Mouse (Mus musculus) G1E (cell line): ENCODE data around the gene Bad. TPM values are rescaled to one million over a fixed set of nuclear protein-coding genes. Genes with fewer than 3 reads are reported as not detected.
"Not testable (repeated sequence)": the region's sequence is repeated elsewhere in the genome, so short reads cannot be mapped to it uniquely, and the experiment has no call there.

ENCODE experiments used
- ATAC-seq: 2 replicates; pipeline ENCODE4 v1.8.0; 2016; ENCODE audit warnings: mild to moderate bottlenecking; ENCODE audit not compliant: insufficient number of reproducible peaks, poor library complexity, low FRiP score, severe bottlenecking; ENCODE audit errors: extremely low read depth
- DNase-seq: peaks from one replicate; pipeline ENCODE4 v3.0.0; 2012; ENCODE audit warnings: low spot score
- H3K27me3 ChIP-seq: 2 replicates; pipeline ENCODE4 v1.6.1; 2012; ENCODE audit warnings: mild to moderate bottlenecking, low read length, inconsistent platforms; ENCODE audit not compliant: insufficient read depth
- H3K36me3 ChIP-seq: replicated peaks from 2 replicates; pipeline ENCODE3; 2012; ENCODE audit warnings: mild to moderate bottlenecking, inconsistent platforms
- H3K4me1 ChIP-seq: 2 replicates; pipeline ENCODE4 v1.6.1; 2012; ENCODE audit warnings: low read depth, low read length, inconsistent platforms, mixed read lengths; ENCODE audit not compliant: insufficient read depth
- H3K4me3 ChIP-seq: 2 replicates; pipeline ENCODE4 v1.5.1; 2012; ENCODE audit warnings: low read depth, mild to moderate bottlenecking, inconsistent platforms, low read length, moderate library complexity, mixed read lengths
- H3K9me3 ChIP-seq: replicated peaks from 2 replicates; pipeline ENCODE4 v1.6.1; 2012; ENCODE audit warnings: inconsistent platforms
- CTCF ChIP-seq: IDR thresholded peaks from 2 replicates; pipeline ENCODE4 v1.5.1; 2012; ENCODE audit warnings: low read depth, low read length, inconsistent platforms, mixed read lengths
- GATA1 ChIP-seq: IDR thresholded peaks from 2 replicates; pipeline ENCODE4 v1.6.1; 2012; ENCODE audit warnings: borderline replicate concordance, low read length, inconsistent platforms, mixed read lengths
- GATA2 ChIP-seq: IDR thresholded peaks from 2 replicates; pipeline ENCODE4 v1.6.1; 2012; ENCODE audit warnings: low read depth, low read length, inconsistent platforms, borderline replicate concordance
- POLR2AphosphoS5 ChIP-seq: IDR thresholded peaks from 2 replicates; pipeline ENCODE4 v1.6.1; 2012; ENCODE audit warnings: low read depth, low read length, inconsistent platforms; ENCODE audit not compliant: insufficient replicate concordance
- TAL1 ChIP-seq: conservative IDR thresholded peaks from 2 replicates; pipeline ENCODE4 v1.6.1; 2012; ENCODE audit warnings: low read depth, low read length, inconsistent platforms, mixed read lengths
- polyA plus RNA-seq: library from polyadenylated mRNA; stranded (reverse); fragments of >175 nt; gene quantifications from 2 replicates; pipeline ENCODE4 v1.2.3, GENCODE M21; 2012
- total RNA-seq, 2 experiments: library from RNA; stranded (forward) in 1 of 2; stranded (reverse) in 1 of 2; fragments of 200-1000 nt in 1 of 2; fragments of >200 nt in 1 of 2; fragmentation: Nextera tagmentation in 1 of 2; gene quantifications; 2 replicates each; pipeline ENCODE4 v1.2.3; 2014 to 2017

Gene Bad
- total and polyA plus RNA-seq, 3 experiments = 12.6 to 51.9 (median 50.7) TPM

DNA sequence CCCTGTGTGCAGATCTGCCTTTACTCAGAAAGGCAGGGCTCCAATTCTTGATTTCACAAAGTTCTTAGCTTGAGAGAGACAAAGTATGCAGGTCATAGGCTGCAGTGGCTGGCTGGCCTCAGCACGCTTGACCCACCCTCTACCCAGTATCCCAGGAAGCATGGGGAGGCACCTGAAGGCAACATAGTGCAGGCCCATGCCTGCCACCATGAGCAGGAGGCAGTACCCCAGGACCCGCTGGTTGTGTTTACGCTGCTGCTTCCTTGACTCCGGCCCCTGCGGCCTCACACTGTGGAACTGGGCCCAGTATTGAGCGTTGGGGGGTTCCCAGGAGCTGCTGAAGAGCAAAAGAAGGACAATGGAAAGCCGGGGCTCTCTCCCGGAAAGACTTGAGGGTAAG lies 47.6 kb downstream of the Bad start:
- no peak for DNase-seq
- no peak for TF ChIP-seq TAL1
- no peak for TF ChIP-seq GATA1
- no peak for TF ChIP-seq POLR2AphosphoS5
- TF ChIP-seq CTCF = no peak
- no peak for TF ChIP-seq GATA2
- no peak for ATAC-seq
- Histone ChIP-seq H3K4me3 (no peak overlapping the region), H3K36me3 (peaks cover 51% of the 10 kb centered on the region), H3K4me1 (peaks cover 63% of the 10 kb centered on the region), H3K9me3 (no peaks in the 10 kb centered on the region), H3K27me3 (no peaks in the 10 kb centered on the region)

DNA sequence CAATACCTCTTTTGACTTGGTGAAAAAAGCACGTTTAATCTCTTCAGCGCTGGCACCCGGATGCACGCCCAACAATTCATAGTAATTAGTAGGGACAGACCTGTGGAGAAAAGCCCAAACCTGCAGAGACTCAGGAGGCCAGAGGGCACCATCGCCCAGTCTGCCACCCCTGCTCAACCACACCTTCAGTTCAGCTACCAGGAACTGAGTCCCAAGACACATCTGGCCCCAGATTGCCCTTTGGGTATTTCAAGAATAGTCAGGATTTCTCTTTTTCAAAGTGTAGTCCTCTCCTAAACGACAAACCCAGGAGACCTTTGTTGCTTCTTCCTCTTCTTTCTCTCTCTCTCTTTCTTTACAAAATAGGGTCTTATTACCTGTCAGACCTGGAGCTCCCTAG lies 49.1 kb downstream of the Bad start:
- DNase-seq (no peak), ATAC-seq (no peak)
- H3K36me3 ChIP-seq = peaks cover 46% of the 10 kb centered on the region
- no peak for TF ChIP-seq CTCF
- H3K9me3 ChIP-seq = no peaks in the 10 kb centered on the region
- no peaks in the 10 kb centered on the region for H3K27me3 ChIP-seq
- no peak overlapping the region for H3K4me3 ChIP-seq
- H3K4me1 ChIP-seq = peaks cover 72% of the 10 kb centered on the region

DNA sequence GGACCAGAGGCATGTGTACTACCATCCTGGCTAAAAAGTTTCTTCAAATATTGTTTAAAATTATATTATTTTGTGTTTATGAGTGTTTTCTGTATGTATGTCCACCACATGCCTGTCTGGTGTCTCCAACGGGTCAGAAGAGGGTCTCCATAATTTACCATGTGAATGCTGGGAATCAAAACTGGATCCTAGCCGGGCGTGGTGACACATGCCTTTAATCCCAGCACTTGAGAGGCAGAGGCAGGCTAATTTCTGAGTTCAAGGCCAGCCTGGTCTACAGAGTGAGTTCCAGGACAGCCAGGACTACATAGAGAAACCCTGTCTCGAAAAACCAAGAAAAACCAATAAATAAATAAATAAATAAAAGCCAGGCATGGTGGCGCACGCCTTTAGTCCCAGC lies 49.5 kb downstream of the Bad start:
- H3K4me1 ChIP-seq = peaks cover 70% of the 10 kb centered on the region
- not testable (repeated sequence) for ATAC-seq, H3K9me3 ChIP-seq, H3K27me3 ChIP-seq, DNase-seq, H3K4me3 ChIP-seq
- H3K36me3 ChIP-seq = peaks cover 41% of the 10 kb centered on the region

DNA sequence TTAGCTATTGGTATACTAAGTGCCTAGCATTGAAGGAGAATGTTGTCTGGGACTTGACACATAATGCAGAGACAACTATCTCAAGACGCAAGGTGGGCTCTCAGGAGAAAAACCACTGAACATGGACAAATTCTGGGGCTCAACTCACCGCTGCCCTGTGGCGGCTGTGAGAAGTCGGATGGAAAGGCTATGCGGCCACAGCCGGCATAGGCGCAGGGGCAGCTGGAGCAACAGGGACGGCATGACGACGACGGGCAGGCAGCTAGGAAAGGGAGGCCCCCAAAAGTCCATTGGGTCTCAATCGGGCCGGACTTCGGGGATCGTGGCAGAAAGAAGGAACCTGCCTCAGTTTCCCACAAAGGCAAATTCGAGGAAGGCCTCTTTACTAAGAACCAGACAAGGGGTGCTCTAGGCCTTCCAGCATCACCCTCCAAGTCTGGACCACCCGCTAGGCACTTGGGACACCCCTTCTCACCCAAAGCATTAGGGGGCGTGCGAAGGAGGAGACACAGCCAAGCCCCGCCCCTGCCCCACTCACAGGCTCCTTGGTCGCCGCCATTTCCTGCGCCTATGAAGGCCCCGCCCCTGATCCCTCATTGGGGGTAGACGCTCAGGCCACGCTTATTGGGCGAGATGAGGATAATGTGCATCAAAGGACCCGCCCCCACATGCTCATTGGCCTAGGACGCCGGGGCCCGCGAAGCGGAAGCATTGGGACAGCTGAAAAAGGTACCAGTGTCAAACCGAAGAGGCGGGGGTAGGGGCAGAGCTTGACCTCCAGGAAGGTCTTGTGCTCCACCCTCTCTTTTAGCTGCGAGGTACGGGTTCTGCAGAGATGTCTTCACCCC lies 50.6 kb downstream of the Bad start, which contains the start of gene Dnajc4:
TSS of gene Dnajc4 (minus strand) at position 562 of the 848 bp plus-strand sequence.
- DNase-seq (peak; percentile 96), ATAC-seq (peak; percentile 95)
- Histone ChIP-seq H3K9me3 (no peaks in the 10 kb centered on the region), H3K27me3 (no peaks in the 10 kb centered on the region), H3K36me3 (peaks cover 38% of the 10 kb centered on the region), H3K4me3 (peak within 1 kb of the TSS; percentile 77), H3K4me1 (peaks cover 69% of the 10 kb centered on the region)
- TF ChIP-seq POLR2AphosphoS5 (no peak), TAL1 (no peak), CTCF (no peak), GATA1 (no peak), GATA2 (no peak)

DNA sequence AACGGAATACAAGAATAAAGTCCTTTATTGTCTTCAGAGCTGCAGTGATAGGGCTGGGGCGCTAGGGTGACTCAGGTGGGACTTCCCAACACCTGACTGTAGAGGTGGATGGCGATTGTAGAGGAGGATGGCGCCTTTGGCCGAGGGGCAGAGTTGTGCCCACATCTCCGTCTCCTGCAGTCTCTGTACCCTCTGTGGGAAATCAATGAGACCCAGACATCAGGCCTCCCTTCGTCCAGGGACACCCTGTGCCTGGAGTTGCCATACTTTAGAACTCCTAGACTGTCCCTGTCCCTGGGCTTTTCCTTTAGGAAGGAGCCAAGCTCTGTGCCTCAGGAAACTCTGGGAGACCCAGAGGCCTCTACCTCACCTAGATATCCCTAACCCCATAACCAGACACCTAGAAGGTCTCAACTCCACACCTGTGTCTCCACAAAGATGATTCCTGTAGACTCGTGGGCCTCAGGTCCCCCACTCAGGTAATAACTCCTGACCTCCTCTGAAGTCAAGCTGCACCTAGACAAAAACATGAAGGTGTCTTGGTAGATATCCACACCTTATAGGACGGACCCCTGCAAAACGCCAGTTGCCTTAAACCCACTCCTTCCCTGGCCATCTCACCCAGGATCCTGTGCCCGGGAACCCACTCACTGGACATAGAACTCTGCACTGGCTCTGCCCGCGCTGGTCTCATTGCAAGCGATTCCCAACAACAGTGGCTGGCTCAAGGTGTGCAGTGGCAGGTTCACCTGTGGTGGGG lies 51.5 kb downstream of the Bad start:
- Histone ChIP-seq H3K36me3 (peaks cover 48% of the 10 kb centered on the region), H3K27me3 (no peaks in the 10 kb centered on the region), H3K4me1 (peaks cover 67% of the 10 kb centered on the region), H3K9me3 (no peaks in the 10 kb centered on the region), H3K4me3 (peak overlapping the region; percentile 77)
- no peak for DNase-seq
- ATAC-seq = no peak
- TF ChIP-seq GATA2 (no peak), TAL1 (no peak), GATA1 (no peak), POLR2AphosphoS5 (no peak), CTCF (no peak)

DNA sequence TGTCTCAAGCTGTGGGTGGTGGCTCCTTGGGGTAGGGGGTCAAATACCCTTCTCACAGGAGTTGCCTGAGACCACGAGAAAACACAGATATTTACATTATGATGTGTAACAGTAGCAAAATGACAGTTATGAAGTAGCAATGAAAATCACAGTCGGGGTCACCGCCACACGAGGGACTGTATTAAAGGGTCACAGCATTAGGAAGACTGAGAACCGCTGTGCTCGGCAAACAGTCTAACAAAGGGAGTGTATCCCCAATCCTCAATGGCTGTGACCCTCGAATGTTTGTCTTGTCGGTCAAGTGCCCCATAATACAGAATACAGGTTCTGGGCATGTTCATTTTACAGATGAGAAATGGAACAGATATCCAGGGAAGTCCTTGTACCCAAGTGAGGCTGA lies 52.3 kb downstream of the Bad start:
- peaks cover 68% of the 10 kb centered on the region for H3K4me1 ChIP-seq
- TF ChIP-seq CTCF = no peak

DNA sequence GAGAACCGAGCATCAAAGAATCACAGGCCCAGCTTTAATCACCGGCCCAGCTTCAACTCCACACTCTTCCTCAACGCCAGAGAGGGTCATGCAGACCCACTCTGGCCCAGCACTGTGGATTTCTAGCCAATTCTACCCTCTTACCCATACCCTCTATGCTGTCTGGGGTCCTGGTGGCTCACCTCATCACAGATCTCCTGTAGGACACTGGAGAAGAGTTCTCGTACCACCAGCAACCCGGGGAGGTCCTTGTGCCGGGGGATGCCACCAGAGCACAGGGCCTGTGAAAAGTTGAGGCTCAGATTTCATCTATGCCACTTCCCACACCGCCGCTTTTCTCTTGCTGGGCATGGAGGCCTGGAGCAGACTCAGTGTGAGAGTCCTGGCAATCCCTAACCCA lies 52.8 kb downstream of the Bad start:
- Histone ChIP-seq H3K4me3 (peak overlapping the region; percentile 76), H3K4me1 (peaks cover 68% of the 10 kb centered on the region)

More for the DNA sequence above, 52.3 kb downstream of the Bad start:
- Histone ChIP-seq H3K27me3 (no peaks in the 10 kb centered on the region), H3K36me3 (peaks cover 53% of the 10 kb centered on the region), H3K4me3 (no peak overlapping the region), H3K9me3 (no peaks in the 10 kb centered on the region)
- ATAC-seq (no peak), DNase-seq (no peak)

More for the DNA sequence above, 52.8 kb downstream of the Bad start:
- DNase-seq (no peak), ATAC-seq (no peak)
- Histone ChIP-seq H3K36me3 (peaks cover 53% of the 10 kb centered on the region), H3K9me3 (no peaks in the 10 kb centered on the region), H3K27me3 (no peaks in the 10 kb centered on the region; the same call in 1 of the 2 replicates)
- no peak for TF ChIP-seq POLR2AphosphoS5
- no peak for TF ChIP-seq TAL1
- no peak for TF ChIP-seq GATA2
- no peak for TF ChIP-seq CTCF
- no peak for TF ChIP-seq GATA1
